In genomic region chr10:91170143-91170941, GRCm38 (mm10) we compare ENCODE assay signal across 8 mouse cellular contexts. TPM values are rescaled to one million over a fixed set of nuclear protein-coding genes. Genes with fewer than 3 reads are reported as not detected.
A peak's percentile ranks its signal among the peaks of the same experiment; 100 is the strongest.
DNase-seq lines count a peak whose midpoint lies in the region; ATAC-seq and TF ChIP-seq lines count a peak whose summit lies in the region.

No protein-coding gene starts in this region.

- H3K9ac ChIP-seq in MEL (ENCODE audit: control insufficient read depth, low read depth, low read length, poor library complexity, severe bottlenecking): peak overlapping the region; percentile 98
- H3K9ac ChIP-seq in forebrain, postnatal 0 days: peak overlapping the region; percentile 75

- under 1% methylated on average over 38 of the region's 50 CpGs for WGBS in forebrain, postnatal 0 days

- H3K36me3 ChIP-seq in MEL (ENCODE audit: control insufficient read depth in 1 of 2, insufficient read depth in 2 of 2, low read length in 2 of 2): peaks cover 5 to 37% of the 10 kb centered on the region in 2 experiments
- H3K36me3 ChIP-seq in forebrain, postnatal 0 days (ENCODE audit: insufficient read depth): 0 out of 2 replicates have a peak, but pooled peaks cover 2% of the 10 kb centered on the region

- DNase-seq in MEL (ENCODE audit: low read depth, low spot score): peak; percentile 92
- peak; percentile 86 to 88 for DNase-seq in cerebellum, adult 18-20 months
- peak; percentile 94 for DNase-seq in forebrain, postnatal 0 days
- peak; percentile 92 for DNase-seq in heart, postnatal 4 days
- peak; percentile 87 to 89 for DNase-seq in layer of hippocampus, postnatal 10 days (ENCODE audit: low spot score in 2 of 2)
- DNase-seq in lung, postnatal 25 days (ENCODE audit: low spot score): peak; percentile 90
- peak; percentile 95 for DNase-seq in retina, embryonic 14.5 days (ENCODE audit: low spot score)
- DNase-seq in thymus, postnatal 36 days: peak; percentile 87 to 88

- TF ChIP-seq EP300 in MEL (IDR thresholded peaks at IDR 0.05; ENCODE audit: low read depth in 1 of 2, low read length in 2 of 2): no peak; a peak in 1 of 4 replicates

- peak; percentile 26 for TF ChIP-seq RAD21 in MEL (IDR thresholded peaks at IDR 0.05; ENCODE audit: low read depth, low read length)

- peak in 1 of 2 experiments; percentile 75; a peak in 3 of 4 replicates for TF ChIP-seq POLR2A in MEL (IDR thresholded peaks at IDR 0.05; ENCODE audit: control insufficient read depth in 1 of 2, insufficient read depth in 1 of 2, low read depth in 1 of 2, low read length in 2 of 2, poor library complexity in 1 of 2)

- H3K9me3 ChIP-seq in MEL (replicated peaks; ENCODE audit: insufficient read depth, low read length): no peaks in the 10 kb centered on the region
- no peaks in the 10 kb centered on the region for H3K9me3 ChIP-seq in forebrain, postnatal 0 days (ENCODE audit: low read length)

- H3K4me2 ChIP-seq in forebrain, postnatal 0 days (ENCODE audit: low read depth): peak overlapping the region; percentile 47

- ATAC-seq in forebrain, postnatal 0 days: peak; percentile 45; the same call in 1 of the 2 replicates

- H3K27ac ChIP-seq in MEL (ENCODE audit: control insufficient read depth, low read depth, low read length): peak overlapping the region; percentile 84
- peak overlapping the region; percentile 96 for H3K27ac ChIP-seq in forebrain, postnatal 0 days (ENCODE audit: low read depth, low read length)

- TF ChIP-seq CTCF in MEL (IDR thresholded peaks at IDR 0.05 in 2 of 3, conservative IDR thresholded peaks at IDR 0.05 in 1 of 3; ENCODE audit: control insufficient read depth in 1 of 3, insufficient read depth in 1 of 3, low read depth in 2 of 3, low read length in 3 of 3, poor library complexity in 1 of 3, severe bottlenecking in 1 of 3): peak in 2 of 3 experiments; percentile 70 to 76; a peak in 5 of 6 replicates
- TF ChIP-seq CTCF in forebrain, postnatal 0 days (IDR thresholded peaks at IDR 0.05; ENCODE audit: low read depth): peak; percentile 79

- peaks cover 58% of the 10 kb centered on the region for H3K79me2 ChIP-seq in MEL (ENCODE audit: control insufficient read depth, insufficient read depth, low read length, poor library complexity)

- H3K4me1 ChIP-seq in MEL (ENCODE audit: control insufficient read depth in 1 of 2, insufficient read depth in 2 of 2, low read length in 2 of 2): peaks cover 14 to 15% of the 10 kb centered on the region in 2 experiments
- H3K4me1 ChIP-seq in forebrain, postnatal 0 days (ENCODE audit: insufficient read depth): no peaks in the 10 kb centered on the region; the same call in 1 of the 2 replicates

- H3K4me3 ChIP-seq in MEL (ENCODE audit: control insufficient read depth in 1 of 2, insufficient read depth in 1 of 2, low read depth in 2 of 2, low read length in 2 of 2): peak overlapping the region; percentile 66 to 78
- H3K4me3 ChIP-seq in forebrain, postnatal 0 days (ENCODE audit: low read depth, low read length): peak overlapping the region; percentile 96

- no peaks in the 10 kb centered on the region for H3K27me3 ChIP-seq in MEL (ENCODE audit: control insufficient read depth in 1 of 2, insufficient read depth in 2 of 2, low read length in 2 of 2)
- no peaks in the 10 kb centered on the region for H3K27me3 ChIP-seq in forebrain, postnatal 0 days (ENCODE audit: insufficient read depth, low read length)

TF ChIP-seq in MEL, 35 proteins besides CTCF, POLR2A, EP300 and RAD21:
- peak; percentile 99 for TF ChIP-seq E2F4 (IDR thresholded peaks at IDR 0.05; ENCODE audit: borderline replicate concordance, low read depth, low read length)
- no peak for TF ChIP-seq TAL1 (IDR thresholded peaks at IDR 0.05; ENCODE audit: low read length)
- peak; percentile 55 for TF ChIP-seq MXI1 (IDR thresholded peaks at IDR 0.05; ENCODE audit: low read depth, low read length)
- peak; percentile 68 for TF ChIP-seq HCFC1 (IDR thresholded peaks at IDR 0.05; ENCODE audit: low read depth, low read length)
- no peak for TF ChIP-seq ZKSCAN1 (IDR thresholded peaks at IDR 0.05; ENCODE audit: low read depth, low read length)
- no peak; the same call in 1 of the 2 replicates for TF ChIP-seq POLR2AphosphoS5 (IDR thresholded peaks at IDR 0.05; ENCODE audit: borderline replicate concordance, low read depth, low read length)
- TF ChIP-seq SIN3A (IDR thresholded peaks at IDR 0.05; ENCODE audit: low read length): peak; percentile 96
- peak; percentile 63; the same call in 1 of the 2 replicates for TF ChIP-seq ETS1 (IDR thresholded peaks at IDR 0.05; ENCODE audit: low read depth, low read length)
- TF ChIP-seq MYC (IDR thresholded peaks at IDR 0.05; ENCODE audit: low read depth, low read length): peak; percentile 62; the same call in 1 of the 2 replicates
- TF ChIP-seq ZNF384 (IDR thresholded peaks at IDR 0.05; ENCODE audit: low read depth, low read length): peak; percentile 99
- TF ChIP-seq MAX (IDR thresholded peaks at IDR 0.05; ENCODE audit: low read length): peak; percentile 49; the same call in 1 of the 2 replicates
- TF ChIP-seq NELFE (IDR thresholded peaks at IDR 0.05; ENCODE audit: low read depth, low read length): peak; percentile 71
- no peak for TF ChIP-seq UBTF (IDR thresholded peaks at IDR 0.05; ENCODE audit: borderline replicate concordance, insufficient read depth, low read depth, low read length)
- no peak for TF ChIP-seq RCOR1 (IDR thresholded peaks at IDR 0.05; ENCODE audit: low read depth, low read length)
- TF ChIP-seq TBP (IDR thresholded peaks at IDR 0.05; ENCODE audit: low read depth, low read length): peak; percentile 91
- TF ChIP-seq CHD1 (IDR thresholded peaks at IDR 0.05; ENCODE audit: low read depth, low read length): 0 out of 2 replicates have a peak, but pooled peaks have one; percentile 76

RNA-seq across cellular contexts. Expression of gene Tmpo, which starts 10.8 kb away (rescaled TPM):
- total RNA-seq in MEL (2012; rRNA removed): 211 and 225 TPM in 2 replicates
- polyA plus RNA-seq in MEL (2012; ENCODE audit: insufficient read depth in 1 of 2, insufficient read length in 2 of 2, low read depth in 1 of 2, low replicate concordance in 2 of 2, missing spikeins in 1 of 2): 100 to 1,000 TPM; 215 to 219 TPM
- 126 and 149 TPM in 2 replicates for total RNA-seq in forebrain, postnatal 0 days (2014; rRNA removed)
- polyA plus RNA-seq in forebrain, postnatal 0 days (2015; fragmentation: Nextera tagmentation; extraction: Ambion mirVana): 61.3 and 62.8 TPM in 2 replicates
- total RNA-seq in heart, postnatal 4 days (2021): 100 to 1,000 TPM; 186 to 192 TPM
- total RNA-seq in layer of hippocampus, postnatal 10 days (2021): 10 to 100 TPM; 45.0 to 53.2 TPM

RNA-seq across cellular contexts. Expression of gene Slc25a3, which starts 46.5 kb away (rescaled TPM):
- 497 and 556 TPM in 2 replicates for total RNA-seq in MEL (2012; rRNA removed)
- polyA plus RNA-seq in MEL (2012; ENCODE audit: insufficient read depth in 1 of 2, insufficient read length in 2 of 2, low read depth in 1 of 2, low replicate concordance in 2 of 2, missing spikeins in 1 of 2): 100 to 1,000 TPM; 368 to 868 TPM
- 321 and 336 TPM in 2 replicates for total RNA-seq in forebrain, postnatal 0 days (2014; rRNA removed)
- 529 and 607 TPM in 2 replicates for polyA plus RNA-seq in forebrain, postnatal 0 days (2015; fragmentation: Nextera tagmentation; extraction: Ambion mirVana)
- 1,000 to 10,000 TPM; 1,954 to 1,992 TPM for total RNA-seq in heart, postnatal 4 days (2021)
- total RNA-seq in layer of hippocampus, postnatal 10 days (2021): 100 to 1,000 TPM; 544 to 545 TPM

Comparison
In these comparisons a context has a peak if more than half of its experiments do, and no peak if none do; other contexts are left out.
1. Peak in every context shown above with its lines: DNase-seq, ATAC-seq, H3K4me3 ChIP-seq and H3K27ac ChIP-seq.